Mouse (Mus musculus) small intestine, adult 2 months (tissue): ENCODE results near the gene Stam2.

ENCODE experiments used
- CTCF ChIP-seq: fragments of 200-500 bp; IDR thresholded peaks from 2 replicates; pipeline ENCODE4 v1.5.1; 2012; ENCODE audit warnings: low read depth, mild to moderate bottlenecking, control low read depth, inconsistent platforms, low read length, moderate library complexity, mixed read lengths; ENCODE audit not compliant: insufficient replicate concordance, insufficient read length; ENCODE audit errors: extremely low read depth
- POLR2A ChIP-seq: fragments of 200-500 bp; IDR thresholded peaks from 2 replicates; pipeline ENCODE4 v1.6.1; 2012; ENCODE audit warnings: low read depth, mild to moderate bottlenecking, control low read depth, inconsistent platforms, low read length, moderate library complexity

DNA sequence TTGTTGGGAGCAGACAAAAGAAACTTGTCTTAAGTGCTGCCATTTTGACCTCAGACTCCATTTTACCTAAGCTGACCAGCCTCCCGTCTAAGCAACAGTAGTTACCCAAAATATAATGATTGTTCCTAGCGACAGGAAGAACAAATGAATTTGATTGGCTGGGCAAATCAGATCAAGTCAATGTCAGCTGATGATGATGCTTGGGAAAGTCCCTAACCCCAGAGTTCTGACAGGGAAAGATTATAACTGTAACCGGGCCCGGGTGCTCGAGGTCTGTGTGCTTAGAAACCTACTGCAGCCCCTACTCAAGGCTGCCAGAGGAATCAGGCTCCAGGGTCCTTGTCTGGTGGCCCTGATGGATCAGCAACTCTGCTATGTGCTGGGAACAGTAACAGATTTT, 10.1 kb downstream of the Stam2 start:
- TF ChIP-seq CTCF (no peak), POLR2A (no peak)
